Mouse (Mus musculus): Measurements from ENCODE around the gene Zfp319.

- TF ChIP-seq CTCF (IDR thresholded peaks at IDR 0.05; ENCODE audit: low read depth, low read length) (no peak), POLR2A (IDR thresholded peaks at IDR 0.05; ENCODE audit: borderline replicate concordance, low read depth, low read length) (no peak)
These were observed 20.6 kb upstream of the Zfp319 start, which contains the start of gene Mmp15 for GRCm38 (mm10) chr8:95352151-95352870.

Data from bone marrow macrophage, adult 2 months (primary cell).